Mouse (Mus musculus): ENCODE measurements at regions not wholly inside any gene's neighbourhood (a gene's known extent, or its start where the extent isn't known, plus 50 kb on each side); places are given as distances from the start of the nearest gene placed in this dataset.

DNA sequence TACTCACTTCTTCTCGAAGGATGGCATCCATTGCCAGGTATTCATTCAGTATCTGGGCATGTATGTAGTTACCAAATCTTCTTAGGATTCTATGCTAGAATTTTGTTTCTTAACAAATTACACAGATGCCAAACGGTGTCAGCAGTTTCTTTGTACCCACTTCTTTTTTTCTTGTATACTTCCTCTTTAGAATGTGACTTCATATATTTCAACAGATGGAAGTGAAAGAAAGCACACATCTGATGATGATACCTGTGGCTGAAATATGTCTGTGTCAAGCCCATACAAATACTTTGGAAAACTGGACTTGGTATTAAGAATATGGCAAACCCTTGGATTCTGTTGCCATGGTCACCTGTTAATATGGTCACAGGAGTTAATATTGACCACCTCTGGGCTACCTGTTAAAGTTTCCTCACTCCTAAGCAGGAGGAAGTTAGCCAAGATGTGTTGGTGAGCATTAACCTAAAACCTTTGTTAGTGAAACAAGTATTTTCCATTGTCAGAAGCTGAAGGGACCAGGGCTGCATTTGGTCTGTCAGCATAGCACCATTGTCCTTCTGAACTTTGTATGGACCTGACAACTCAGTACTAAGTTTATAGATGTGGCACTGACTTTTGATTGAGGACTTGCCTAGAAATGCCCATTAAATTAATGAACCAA, 269.8 kb upstream of the Tbl1xr1 start:
- Histone ChIP-seq H3K27ac (ENCODE audit: low read depth, low read length) (no peak overlapping the region), H3K4me3 (ENCODE audit: low read depth, low read length) (no peak overlapping the region), H3K27me3 (ENCODE audit: control insufficient read depth, insufficient read depth, low read length) (no peaks in the 10 kb centered on the region), H3K4me2 (ENCODE audit: low read depth, low read length, severe bottlenecking) (no peak overlapping the region), H3K36me3 (ENCODE audit: control insufficient read depth, insufficient read depth, low read length) (no peaks in the 10 kb centered on the region), H3K9me3 (ENCODE audit: control insufficient read depth, low read length) (no peaks in the 10 kb centered on the region), H3K4me1 (replicated peaks; ENCODE audit: control insufficient read depth, insufficient read depth, low read length) (no peaks in the 10 kb centered on the region; the same call in 1 of the 2 replicates), H3K9ac (ENCODE audit: low read length) (no peak overlapping the region)
- no peak for DNase-seq (ENCODE audit: low spot score)
- 89% methylated on average over 2 of the region's 2 CpGs for WGBS
- ATAC-seq (replicated peaks; ENCODE audit: low FRiP score) = no peak

DNA sequence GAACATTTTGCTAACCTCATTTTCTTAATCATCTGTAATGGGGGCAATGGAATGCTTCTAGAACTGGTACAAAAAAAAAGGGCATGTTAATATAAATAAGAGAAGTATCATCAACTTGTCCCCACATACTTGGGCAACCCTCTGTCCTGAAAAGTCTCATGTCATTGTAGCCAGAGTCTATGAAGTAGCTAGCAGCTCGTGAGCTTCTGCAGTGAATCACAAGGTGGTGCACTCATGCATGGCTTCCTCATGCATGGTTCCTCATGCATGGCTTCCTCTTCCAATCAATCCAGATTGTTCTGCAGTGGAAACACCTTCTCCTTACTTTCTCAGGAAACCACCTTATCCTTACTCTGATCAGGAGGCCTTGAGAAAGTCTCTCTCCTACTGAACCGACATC, 267.9 kb upstream of the Tbl1xr1 start:
- ATAC-seq (replicated peaks; ENCODE audit: low FRiP score) = no peak
- no peaks in the 10 kb centered on the region for H3K9me3 ChIP-seq (ENCODE audit: control insufficient read depth, low read length)
- H3K4me2 ChIP-seq (ENCODE audit: low read depth, low read length, severe bottlenecking) = no peak overlapping the region
- no peak overlapping the region for H3K27ac ChIP-seq (ENCODE audit: low read depth, low read length)
- H3K4me1 ChIP-seq (replicated peaks; ENCODE audit: control insufficient read depth, insufficient read depth, low read length) = no peaks in the 10 kb centered on the region; the same call in 1 of the 2 replicates
- no peak overlapping the region for H3K9ac ChIP-seq (ENCODE audit: low read length)
- H3K27me3 ChIP-seq (ENCODE audit: control insufficient read depth, insufficient read depth, low read length) = no peaks in the 10 kb centered on the region
- H3K36me3 ChIP-seq (ENCODE audit: control insufficient read depth, insufficient read depth, low read length) = no peaks in the 10 kb centered on the region
- DNase-seq (ENCODE audit: low spot score) = no peak
- no peak overlapping the region for H3K4me3 ChIP-seq (ENCODE audit: low read depth, low read length)
- WGBS = 42% methylated on average over 2 of the region's 2 CpGs

DNA sequence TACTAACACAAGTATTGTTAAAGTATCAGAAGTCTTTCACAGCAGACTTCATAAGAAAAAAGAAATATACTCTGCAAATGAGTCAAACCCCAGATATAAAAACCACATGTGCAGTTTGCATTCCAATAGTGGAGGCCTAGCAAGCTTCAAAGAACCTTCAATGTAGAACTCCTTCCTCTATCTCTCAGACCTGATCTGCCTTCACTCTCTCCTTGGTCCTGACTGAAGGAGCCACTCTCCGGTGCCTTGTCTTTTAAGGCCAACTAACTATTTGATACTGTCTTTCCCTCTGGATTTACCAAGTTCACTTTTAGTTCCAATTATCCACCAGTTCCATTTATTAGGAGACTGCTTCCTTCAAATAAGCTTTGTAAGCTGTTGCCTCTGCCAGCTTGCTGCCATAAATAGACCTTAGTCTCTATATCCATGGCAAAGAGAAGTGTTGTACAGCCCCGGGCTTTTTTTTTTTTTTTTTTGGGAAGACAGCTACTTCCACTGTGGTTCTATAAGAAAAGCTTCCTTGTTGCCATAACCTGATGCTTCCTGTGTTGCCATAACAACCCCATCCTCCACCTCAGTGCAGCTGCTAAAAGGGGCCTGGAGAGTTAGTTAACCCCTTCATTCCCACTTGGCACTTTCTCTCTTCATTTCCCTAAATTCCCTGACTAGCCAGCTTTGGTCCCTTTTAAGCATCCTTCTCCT, 266.5 kb upstream of the Tbl1xr1 start:
- Histone ChIP-seq H3K27me3 (ENCODE audit: control insufficient read depth, insufficient read depth, low read length) (no peaks in the 10 kb centered on the region), H3K9me3 (ENCODE audit: control insufficient read depth, low read length) (no peaks in the 10 kb centered on the region), H3K27ac (ENCODE audit: low read depth, low read length) (peak overlapping the region; percentile 34; the same call in 1 of the 2 replicates), H3K9ac (ENCODE audit: low read length) (no peak overlapping the region), H3K36me3 (ENCODE audit: control insufficient read depth, insufficient read depth, low read length) (no peaks in the 10 kb centered on the region), H3K4me3 (ENCODE audit: low read depth, low read length) (no peak overlapping the region), H3K4me2 (ENCODE audit: low read depth, low read length, severe bottlenecking) (no peak overlapping the region), H3K4me1 (replicated peaks; ENCODE audit: control insufficient read depth, insufficient read depth, low read length) (no peaks in the 10 kb centered on the region; the same call in 1 of the 2 replicates)
- WGBS = 5% methylated on average over 2 of the region's 2 CpGs
- DNase-seq (ENCODE audit: low spot score) (peak; percentile 62), ATAC-seq (replicated peaks; ENCODE audit: low FRiP score) (peak; percentile 94)

DNA sequence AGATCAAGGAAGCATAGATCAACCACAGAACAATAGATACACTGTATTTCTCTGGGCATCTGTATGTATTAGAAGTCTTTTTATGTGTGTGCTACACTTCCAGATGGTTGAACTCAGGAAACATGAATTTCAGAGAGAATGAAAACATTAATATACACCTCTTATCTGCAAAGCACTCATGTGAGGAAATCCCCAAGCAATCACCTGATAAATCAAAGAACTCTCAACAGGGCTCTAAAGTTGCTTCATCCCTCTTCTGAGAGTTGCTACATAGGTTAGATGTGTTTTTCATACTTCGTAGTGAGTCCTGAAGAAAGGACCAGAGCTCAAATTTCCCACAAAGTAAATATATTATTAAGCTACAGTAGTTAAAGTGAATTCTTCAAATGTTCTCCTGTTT, 263.1 kb upstream of the Tbl1xr1 start:
- no peaks in the 10 kb centered on the region; the same call in 1 of the 2 replicates for H3K4me1 ChIP-seq (replicated peaks; ENCODE audit: control insufficient read depth, insufficient read depth, low read length)
- no peak overlapping the region for H3K27ac ChIP-seq (ENCODE audit: low read depth, low read length)
- no peak overlapping the region for H3K4me2 ChIP-seq (ENCODE audit: low read depth, low read length, severe bottlenecking)
- DNase-seq (ENCODE audit: low spot score) (no peak), ATAC-seq (replicated peaks; ENCODE audit: low FRiP score) (no peak)
- no peak overlapping the region for H3K4me3 ChIP-seq (ENCODE audit: low read depth, low read length)
- no peaks in the 10 kb centered on the region for H3K9me3 ChIP-seq (ENCODE audit: control insufficient read depth, low read length)
- 83% methylated on average over 1 of the region's 1 CpGs for WGBS
- H3K9ac ChIP-seq (ENCODE audit: low read length) = no peak overlapping the region
- H3K27me3 ChIP-seq (ENCODE audit: control insufficient read depth, insufficient read depth, low read length) = no peaks in the 10 kb centered on the region
- no peaks in the 10 kb centered on the region for H3K36me3 ChIP-seq (ENCODE audit: control insufficient read depth, insufficient read depth, low read length)

DNA sequence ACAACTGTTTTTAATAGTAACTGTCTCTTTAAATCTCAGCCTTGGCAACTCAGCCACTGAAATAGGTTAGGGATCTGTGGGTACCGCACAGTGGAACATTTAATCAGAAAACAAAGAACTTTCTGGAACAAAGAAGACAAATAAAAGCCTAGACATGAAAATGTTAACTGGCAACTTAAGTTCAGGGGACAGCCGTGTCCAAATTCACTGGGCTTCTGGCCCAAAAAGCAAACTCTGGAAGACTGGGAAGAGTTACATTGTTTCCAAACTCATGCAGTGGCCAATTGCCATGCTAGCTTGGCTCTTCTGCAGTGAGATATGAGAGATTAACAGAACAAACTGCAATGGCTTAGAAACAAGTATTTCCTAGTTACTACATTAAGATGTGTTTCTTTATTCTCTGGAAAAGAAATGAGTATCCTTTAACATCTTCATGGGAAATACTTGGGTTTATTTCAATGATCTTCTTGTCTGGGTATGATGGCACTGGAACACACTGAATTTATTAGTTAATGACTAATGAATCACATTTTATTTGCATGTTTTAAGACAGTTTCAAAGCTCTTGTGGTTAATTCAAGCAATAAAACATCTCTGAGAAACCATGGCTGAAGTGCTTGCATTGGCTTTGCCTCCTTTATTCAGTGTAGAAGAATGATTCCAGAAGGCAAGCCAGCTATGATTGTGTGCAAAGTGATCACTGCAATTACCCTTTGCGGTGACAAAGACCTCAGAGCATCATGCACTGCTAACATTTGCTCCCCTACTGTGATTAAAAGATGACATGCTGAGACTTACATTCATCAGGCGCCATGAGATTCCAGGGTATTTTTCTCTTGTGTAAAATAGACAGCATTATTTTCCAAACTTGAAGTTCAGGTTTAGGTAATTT, 259.2 kb upstream of the Tbl1xr1 start:
- no peaks in the 10 kb centered on the region for H3K27me3 ChIP-seq (ENCODE audit: control insufficient read depth, insufficient read depth, low read length)
- H3K4me2 ChIP-seq (ENCODE audit: low read depth, low read length, severe bottlenecking) = no peak overlapping the region
- H3K4me3 ChIP-seq (ENCODE audit: low read depth, low read length) = no peak overlapping the region
- H3K4me1 ChIP-seq (replicated peaks; ENCODE audit: control insufficient read depth, insufficient read depth, low read length) = no peaks in the 10 kb centered on the region
- ATAC-seq (replicated peaks; ENCODE audit: low FRiP score) (no peak), DNase-seq (ENCODE audit: low spot score) (no peak)
- 42% methylated on average over 4 of the region's 4 CpGs for WGBS
- no peak overlapping the region for H3K27ac ChIP-seq (ENCODE audit: low read depth, low read length)
- no peak overlapping the region for H3K9ac ChIP-seq (ENCODE audit: low read length)
- no peaks in the 10 kb centered on the region for H3K9me3 ChIP-seq (ENCODE audit: control insufficient read depth, low read length)
- H3K36me3 ChIP-seq (ENCODE audit: control insufficient read depth, insufficient read depth, low read length) = no peaks in the 10 kb centered on the region

DNA sequence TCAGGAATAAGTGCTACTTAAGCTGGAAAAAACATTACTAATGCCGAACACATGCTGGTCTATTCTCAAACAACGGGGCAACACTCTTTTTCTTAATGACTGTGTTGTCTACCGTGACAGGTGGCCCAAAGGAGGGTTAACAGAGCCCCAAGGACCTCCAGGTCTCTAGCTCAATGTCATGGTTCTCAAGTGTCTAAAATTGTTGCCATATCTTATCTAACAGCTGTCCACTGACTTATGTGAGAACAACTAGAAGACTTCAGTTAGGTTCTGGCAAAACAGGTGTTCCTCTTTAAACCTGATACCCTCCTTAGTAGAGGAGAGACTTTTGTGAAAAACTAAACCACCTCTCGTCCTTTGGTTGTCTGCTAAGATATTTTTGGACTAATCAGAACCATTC, 257.4 kb upstream of the Tbl1xr1 start:
- ATAC-seq (replicated peaks; ENCODE audit: low FRiP score) (no peak), DNase-seq (ENCODE audit: low spot score) (no peak)
- 64% methylated on average over 4 of the region's 4 CpGs for WGBS
- Histone ChIP-seq H3K4me3 (ENCODE audit: low read depth, low read length) (no peak overlapping the region), H3K9ac (ENCODE audit: low read length) (no peak overlapping the region), H3K36me3 (ENCODE audit: control insufficient read depth, insufficient read depth, low read length) (no peaks in the 10 kb centered on the region), H3K27me3 (ENCODE audit: control insufficient read depth, insufficient read depth, low read length) (no peaks in the 10 kb centered on the region), H3K4me1 (replicated peaks; ENCODE audit: control insufficient read depth, insufficient read depth, low read length) (no peaks in the 10 kb centered on the region), H3K9me3 (ENCODE audit: control insufficient read depth, low read length) (no peaks in the 10 kb centered on the region), H3K4me2 (ENCODE audit: low read depth, low read length, severe bottlenecking) (no peak overlapping the region), H3K27ac (ENCODE audit: low read depth, low read length) (no peak overlapping the region)

DNA sequence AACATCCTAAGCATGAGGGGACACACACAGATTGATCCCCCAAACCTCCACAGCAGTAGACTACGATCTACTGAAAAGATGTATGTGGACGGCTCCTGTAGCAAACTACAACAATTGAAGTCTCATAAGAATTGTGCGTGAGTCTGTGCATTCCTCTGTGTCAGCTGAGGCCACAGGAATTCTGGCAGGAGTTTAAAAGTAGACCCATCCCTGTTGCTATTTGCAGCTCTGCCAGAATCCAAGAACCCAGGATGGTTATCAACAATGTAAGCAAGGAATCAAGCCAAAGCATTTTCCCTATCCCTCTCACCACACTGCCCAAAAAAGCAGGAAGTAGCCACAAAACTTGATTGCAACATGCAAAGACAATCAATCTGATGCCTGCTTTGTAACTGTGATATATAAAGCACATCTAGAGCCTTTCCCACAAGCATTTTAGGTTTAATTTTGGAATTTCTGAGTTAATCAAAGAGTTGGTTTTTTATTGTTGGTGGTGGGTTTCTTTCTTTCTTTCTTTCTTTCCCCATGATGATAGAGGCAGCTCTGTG, 256.3 kb upstream of the Tbl1xr1 start:
- no peak overlapping the region for H3K4me2 ChIP-seq (ENCODE audit: low read depth, low read length, severe bottlenecking)
- H3K4me3 ChIP-seq (ENCODE audit: low read depth, low read length) = no peak overlapping the region
- no peaks in the 10 kb centered on the region for H3K27me3 ChIP-seq (ENCODE audit: control insufficient read depth, insufficient read depth, low read length)
- H3K9ac ChIP-seq (ENCODE audit: low read length) = no peak overlapping the region
- WGBS = 81% methylated on average over 3 of the region's 3 CpGs
- H3K27ac ChIP-seq (ENCODE audit: low read depth, low read length) = no peak overlapping the region
- no peaks in the 10 kb centered on the region for H3K9me3 ChIP-seq (ENCODE audit: control insufficient read depth, low read length)
- no peak for DNase-seq (ENCODE audit: low spot score)
- no peak for ATAC-seq (replicated peaks; ENCODE audit: low FRiP score)
- no peaks in the 10 kb centered on the region for H3K36me3 ChIP-seq (ENCODE audit: control insufficient read depth, insufficient read depth, low read length)
- peaks cover 3% of the 10 kb centered on the region; the same call in 1 of the 2 replicates for H3K4me1 ChIP-seq (replicated peaks; ENCODE audit: control insufficient read depth, insufficient read depth, low read length)

DNA sequence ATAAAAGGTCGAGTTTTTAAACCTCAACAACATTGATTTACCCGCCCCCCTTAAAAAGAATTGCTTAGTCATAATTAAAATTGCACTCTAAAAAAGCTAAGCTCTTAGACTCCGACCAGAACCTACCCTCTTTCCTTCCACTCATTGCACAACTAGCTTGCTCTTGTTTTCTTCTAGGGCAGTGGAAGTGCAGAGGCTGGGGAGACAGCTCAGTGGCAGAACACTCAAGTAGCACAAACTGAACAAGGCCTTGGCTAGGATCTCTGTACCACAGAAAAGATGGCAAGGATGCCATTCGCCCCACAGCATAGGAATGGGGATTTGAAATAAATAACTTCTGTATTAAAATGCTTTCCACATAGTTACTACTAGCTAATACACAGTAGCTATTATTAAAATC, 253.8 kb upstream of the Tbl1xr1 start:
- ATAC-seq (replicated peaks; ENCODE audit: low FRiP score) (no peak), DNase-seq (ENCODE audit: low spot score) (no peak)
- Histone ChIP-seq H3K9me3 (ENCODE audit: control insufficient read depth, low read length) (no peaks in the 10 kb centered on the region), H3K4me2 (ENCODE audit: low read depth, low read length, severe bottlenecking) (no peak overlapping the region), H3K4me1 (replicated peaks; ENCODE audit: control insufficient read depth, insufficient read depth, low read length) (peaks cover 3% of the 10 kb centered on the region; the same call in 1 of the 2 replicates), H3K36me3 (ENCODE audit: control insufficient read depth, insufficient read depth, low read length) (no peaks in the 10 kb centered on the region), H3K27ac (ENCODE audit: low read depth, low read length) (no peak overlapping the region), H3K9ac (ENCODE audit: low read length) (no peak overlapping the region), H3K27me3 (ENCODE audit: control insufficient read depth, insufficient read depth, low read length) (no peaks in the 10 kb centered on the region), H3K4me3 (ENCODE audit: low read depth, low read length) (no peak overlapping the region)
- 72% methylated on average over 4 of the region's 4 CpGs for WGBS

Data from forebrain, embryonic 11.5 days (tissue).